Mouse (Mus musculus) stomach, embryonic 14.5 days (tissue): Measurements from ENCODE around the gene Tmed2. TPM values are rescaled to one million over a fixed set of nuclear protein-coding genes. Genes with fewer than 3 reads are reported as not detected.

Source experiments
- ATAC-seq: fragments of 200-750 bp; cut with Nextera tagmentation; 2 replicates; pipeline ENCODE4 v1.8.0; 2017; ENCODE audit warnings: low read depth, moderate TSS enrichment; ENCODE audit not compliant: insufficient number of reproducible peaks, insufficient read depth, low FRiP score
- H3K27ac ChIP-seq: fragments of 300-500 bp; sonication (generic); 2 replicates; pipeline ENCODE4 v1.5.1; 2014; ENCODE audit warnings: mild to moderate bottlenecking, low read length, moderate library complexity, mixed read lengths
- H3K27me3 ChIP-seq: fragments of 300-500 bp; sonication (generic); 2 replicates; pipeline ENCODE4 v1.6.1; 2014; ENCODE audit warnings: low read length, control low read depth, mixed read lengths; ENCODE audit not compliant: control insufficient read depth, insufficient read depth
- H3K36me3 ChIP-seq: fragments of 300-500 bp; sonication (generic); 2 replicates; pipeline ENCODE4 v1.6.1; 2014; ENCODE audit warnings: mild to moderate bottlenecking, control low read depth, low read length, moderate library complexity, mixed read lengths; ENCODE audit not compliant: control insufficient read depth, insufficient read depth
- H3K4me1 ChIP-seq: fragments of 300-500 bp; sonication (generic); 2 replicates; pipeline ENCODE4 v1.6.1; 2014; ENCODE audit warnings: low read length, control low read depth, mixed read lengths; ENCODE audit not compliant: control insufficient read depth, insufficient read depth
- H3K4me2 ChIP-seq: fragments of 300-500 bp; sonication (generic); replicated peaks from 2 replicates; pipeline ENCODE4 v1.6.1; 2014; ENCODE audit warnings: low read depth, low read length, control low read depth
- H3K4me3 ChIP-seq: fragments of 300-500 bp; sonication (generic); 2 replicates; pipeline ENCODE4 v1.5.1; 2014; ENCODE audit warnings: low read depth, low read length, control low read depth
- H3K9ac ChIP-seq: fragments of 300-500 bp; sonication (generic); replicated peaks from 2 replicates; pipeline ENCODE4 v1.6.1; 2014; ENCODE audit warnings: low read depth, mild to moderate bottlenecking, control low read depth, low read length, moderate library complexity, mixed read lengths
- H3K9me3 ChIP-seq: fragments of 300-500 bp; sonication (generic); 2 replicates; pipeline ENCODE4 v1.6.1; 2016; ENCODE audit warnings: low read depth, low read length, control low read depth; ENCODE audit not compliant: control insufficient read depth
- WGBS: fragments of 180-500 bp; shearing (Covaris S2); extraction: QIAGEN DNeasy Blood & Tissue Kit; methylation state at CpG from one replicate; pipeline ENCODE4 v1.1.7; 2014; 5-methylcytosine and 5-hydroxymethylcytosine counted together
- polyA plus RNA-seq: library from polyadenylated mRNA; unstranded; fragments of >200 nt; fragmentation: Nextera tagmentation; extraction: Ambion mirVana; gene quantifications from 2 replicates; pipeline ENCODE4 v1.2.1, GENCODE M21; 2014

The Tmed2 gene
- polyA plus RNA-seq, result 519 and 589 TPM in 2 replicates

GRCm38 (mm10) chr5:124540383-124540786, at the start of gene Tmed2:
Tmed2 (plus strand) TSS chr5:124540695.
- Histone ChIP-seq H3K4me2 (peak within 1 kb of the TSS; percentile 74), H3K9ac (peak within 1 kb of the TSS; percentile 92), H3K9me3 (no peaks in the 10 kb centered on the region), H3K27me3 (no peaks in the 10 kb centered on the region), H3K36me3 (peaks cover 23% of the 10 kb centered on the region), H3K27ac (peak within 1 kb of the TSS; percentile 84), H3K4me1 (peaks cover 12% of the 10 kb centered on the region), H3K4me3 (peak within 1 kb of the TSS; percentile 95)
- peak; percentile 92 for ATAC-seq
- under 1% methylated on average over 35 of the region's 35 CpGs for whole genome bisulfite sequencing

- Histone ChIP-seq H3K36me3 (peaks cover 38% of the 10 kb centered on the region), H3K4me2 (no peak overlapping the region), H3K27ac (peak overlapping the region; percentile 58; the same call in 1 of the 2 replicates), H3K4me1 (no peaks in the 10 kb centered on the region), H3K4me3 (no peak overlapping the region), H3K9ac (no peak overlapping the region), H3K9me3 (no peaks in the 10 kb centered on the region), H3K27me3 (no peaks in the 10 kb centered on the region)
- 37% methylated on average over 4 of the region's 4 CpGs for WGBS
- ATAC-seq, result no peak
These were observed 48.8 kb upstream of the Tmed2 start for GRCm38 (mm10) chr5:124491732-124492131.

GRCm38 (mm10) chr5:124492618-124493017, 47.9 kb upstream of the Tmed2 start:
- Histone ChIP-seq H3K27ac (no peak overlapping the region), H3K4me3 (no peak overlapping the region), H3K4me1 (no peaks in the 10 kb centered on the region), H3K27me3 (no peaks in the 10 kb centered on the region), H3K9me3 (no peaks in the 10 kb centered on the region), H3K9ac (no peak overlapping the region), H3K36me3 (peaks cover 38% of the 10 kb centered on the region), H3K4me2 (no peak overlapping the region)
- 81% methylated on average over 4 of the region's 4 CpGs for WGBS
- ATAC-seq, result no peak

GRCm38 (mm10) chr5:124493455-124493854, 47.0 kb upstream of the Tmed2 start:
- Histone ChIP-seq H3K4me2 (no peak overlapping the region), H3K4me1 (no peaks in the 10 kb centered on the region), H3K9me3 (no peaks in the 10 kb centered on the region), H3K4me3 (no peak overlapping the region), H3K36me3 (peaks cover 38% of the 10 kb centered on the region), H3K9ac (no peak overlapping the region), H3K27ac (no peak overlapping the region), H3K27me3 (no peaks in the 10 kb centered on the region)
- no peak for ATAC-seq
- WGBS, result 83% methylated on average over 11 of the region's 11 CpGs

GRCm38 (mm10) chr5:124495547-124495946, 44.9 kb upstream of the Tmed2 start:
- H3K36me3 ChIP-seq, result peaks cover 40% of the 10 kb centered on the region
- no peak for ATAC-seq
- 67% methylated on average over 7 of the region's 7 CpGs for WGBS
- no peak overlapping the region for H3K9ac ChIP-seq
- no peaks in the 10 kb centered on the region for H3K27me3 ChIP-seq
- no peak overlapping the region for H3K4me2 ChIP-seq
- H3K27ac ChIP-seq, result no peak overlapping the region
- H3K4me3 ChIP-seq, result no peak overlapping the region
- H3K9me3 ChIP-seq, result no peaks in the 10 kb centered on the region
- no peaks in the 10 kb centered on the region for H3K4me1 ChIP-seq

- peak; percentile 44; the same call in 1 of the 2 replicates for ATAC-seq
- peak overlapping the region; percentile 58 for H3K27ac ChIP-seq
- WGBS, result 54% methylated on average over 15 of the region's 15 CpGs
- H3K4me1 ChIP-seq, result no peaks in the 10 kb centered on the region
- no peak overlapping the region for H3K9ac ChIP-seq
- peaks cover 41% of the 10 kb centered on the region for H3K36me3 ChIP-seq
- H3K4me3 ChIP-seq, result no peak overlapping the region
- no peaks in the 10 kb centered on the region for H3K9me3 ChIP-seq
- no peak overlapping the region for H3K4me2 ChIP-seq
- no peaks in the 10 kb centered on the region for H3K27me3 ChIP-seq
These were observed 43.6 kb upstream of the Tmed2 start for GRCm38 (mm10) chr5:124496614-124497514.

GRCm38 (mm10) chr5:124498221-124498876, 42.1 kb upstream of the Tmed2 start:
- no peak for ATAC-seq
- H3K4me3 ChIP-seq, result no peak overlapping the region
- H3K27me3 ChIP-seq, result no peaks in the 10 kb centered on the region
- H3K9ac ChIP-seq, result no peak overlapping the region
- WGBS, result 76% methylated on average over 9 of the region's 9 CpGs
- H3K36me3 ChIP-seq, result peaks cover 30% of the 10 kb centered on the region
- no peaks in the 10 kb centered on the region for H3K4me1 ChIP-seq
- no peak overlapping the region for H3K27ac ChIP-seq
- no peaks in the 10 kb centered on the region for H3K9me3 ChIP-seq
- H3K4me2 ChIP-seq, result no peak overlapping the region

- Histone ChIP-seq H3K9me3 (no peaks in the 10 kb centered on the region), H3K36me3 (peaks cover 27% of the 10 kb centered on the region), H3K4me1 (no peaks in the 10 kb centered on the region)
These were observed 41.5 kb upstream of the Tmed2 start for GRCm38 (mm10) chr5:124499001-124499400.

More at GRCm38 (mm10) chr5:124499001-124499400, 41.5 kb upstream of the Tmed2 start:
- H3K4me3 ChIP-seq, result no peak overlapping the region
- H3K4me2 ChIP-seq, result no peak overlapping the region
- no peak overlapping the region for H3K9ac ChIP-seq
- WGBS, result 42% methylated on average over 5 of the region's 5 CpGs
- H3K27ac ChIP-seq, result no peak overlapping the region
- H3K27me3 ChIP-seq, result no peaks in the 10 kb centered on the region
- ATAC-seq, result no peak
